Mouse (Mus musculus) G1E (cell line): Measurements from ENCODE around the gene Rpn2. TPM values are rescaled to one million over a fixed set of nuclear protein-coding genes. Genes with fewer than 3 reads are reported as not detected.

Source experiments
- ATAC-seq: 2 replicates; pipeline ENCODE4 v1.8.0; 2016; ENCODE audit warnings: mild to moderate bottlenecking; ENCODE audit not compliant: insufficient number of reproducible peaks, poor library complexity, low FRiP score, severe bottlenecking; ENCODE audit errors: extremely low read depth
- DNase-seq: peaks from one replicate; pipeline ENCODE4 v3.0.0; 2012; ENCODE audit warnings: low spot score
- H3K27me3 ChIP-seq: 2 replicates; pipeline ENCODE4 v1.6.1; 2012; ENCODE audit warnings: mild to moderate bottlenecking, low read length, inconsistent platforms; ENCODE audit not compliant: insufficient read depth
- H3K36me3 ChIP-seq: replicated peaks from 2 replicates; pipeline ENCODE3; 2012; ENCODE audit warnings: mild to moderate bottlenecking, inconsistent platforms
- H3K4me1 ChIP-seq: 2 replicates; pipeline ENCODE4 v1.6.1; 2012; ENCODE audit warnings: low read depth, low read length, inconsistent platforms, mixed read lengths; ENCODE audit not compliant: insufficient read depth
- H3K4me3 ChIP-seq: 2 replicates; pipeline ENCODE4 v1.5.1; 2012; ENCODE audit warnings: low read depth, mild to moderate bottlenecking, inconsistent platforms, low read length, moderate library complexity, mixed read lengths
- H3K9me3 ChIP-seq: replicated peaks from 2 replicates; pipeline ENCODE4 v1.6.1; 2012; ENCODE audit warnings: inconsistent platforms
- CTCF ChIP-seq: IDR thresholded peaks from 2 replicates; pipeline ENCODE4 v1.5.1; 2012; ENCODE audit warnings: low read depth, low read length, inconsistent platforms, mixed read lengths
- GATA1 ChIP-seq: IDR thresholded peaks from 2 replicates; pipeline ENCODE4 v1.6.1; 2012; ENCODE audit warnings: borderline replicate concordance, low read length, inconsistent platforms, mixed read lengths
- GATA2 ChIP-seq: IDR thresholded peaks from 2 replicates; pipeline ENCODE4 v1.6.1; 2012; ENCODE audit warnings: low read depth, low read length, inconsistent platforms, borderline replicate concordance
- POLR2AphosphoS5 ChIP-seq: IDR thresholded peaks from 2 replicates; pipeline ENCODE4 v1.6.1; 2012; ENCODE audit warnings: low read depth, low read length, inconsistent platforms; ENCODE audit not compliant: insufficient replicate concordance
- TAL1 ChIP-seq: conservative IDR thresholded peaks from 2 replicates; pipeline ENCODE4 v1.6.1; 2012; ENCODE audit warnings: low read depth, low read length, inconsistent platforms, mixed read lengths
- polyA plus RNA-seq: library from polyadenylated mRNA; stranded (reverse); fragments of >175 nt; gene quantifications from 2 replicates; pipeline ENCODE4 v1.2.3, GENCODE M21; 2012
- total RNA-seq, 2 experiments: library from RNA; stranded (forward) in 1 of 2; stranded (reverse) in 1 of 2; fragments of 200-1000 nt in 1 of 2; fragments of >200 nt in 1 of 2; fragmentation: Nextera tagmentation in 1 of 2; gene quantifications; 2 replicates each; pipeline ENCODE4 v1.2.3; 2014 to 2017

The Rpn2 gene
- total and polyA plus RNA-seq, 3 experiments: 110 to 213 (median 156) TPM

DNA sequence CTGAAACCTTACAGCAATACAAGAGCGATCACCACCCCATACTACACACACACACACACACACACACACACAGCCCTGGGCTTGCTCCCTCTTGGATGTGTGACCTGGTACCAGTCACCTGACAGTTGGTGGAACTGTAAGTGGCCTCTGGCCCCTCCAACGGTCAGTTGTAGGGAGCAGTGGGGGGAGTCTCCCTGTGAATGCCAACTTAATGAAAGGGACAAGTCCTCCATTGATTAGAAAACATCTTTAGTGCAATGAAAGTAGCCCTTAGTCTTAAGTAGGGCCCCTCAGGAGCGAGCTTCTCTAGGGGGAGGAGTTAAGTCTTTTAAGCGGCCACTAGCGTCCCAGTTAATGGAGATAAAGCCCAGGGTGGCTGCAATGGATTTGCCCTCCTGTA lies 49.3 kb downstream of the Rpn2 start:
- H3K4me1 ChIP-seq: peaks cover 9% of the 10 kb centered on the region
- 0 out of 2 replicates have a peak, but pooled peaks cover under 1% of the 10 kb centered on the region for H3K27me3 ChIP-seq
- no peak for DNase-seq
- H3K36me3 ChIP-seq: peaks cover 71% of the 10 kb centered on the region
- no peak for TF ChIP-seq TAL1
- no peak for TF ChIP-seq GATA2
- no peak for TF ChIP-seq GATA1
- no peak for TF ChIP-seq POLR2AphosphoS5
- no peak for TF ChIP-seq CTCF
- H3K4me3 ChIP-seq: no peak overlapping the region
- ATAC-seq: no peak
- no peaks in the 10 kb centered on the region for H3K9me3 ChIP-seq

GRCm38 (mm10) chr2:157328570-157328969 lies 49.8 kb downstream of the Rpn2 start:
- H3K4me1 ChIP-seq: peaks cover 9% of the 10 kb centered on the region
- ATAC-seq (no peak), DNase-seq (no peak)
- H3K36me3 ChIP-seq: peaks cover 67% of the 10 kb centered on the region
- H3K27me3 ChIP-seq: peaks cover 5% of the 10 kb centered on the region
- TF ChIP-seq POLR2AphosphoS5 (no peak), GATA1 (no peak)
- no peak overlapping the region for H3K4me3 ChIP-seq
- H3K9me3 ChIP-seq: no peaks in the 10 kb centered on the region

GRCm38 (mm10) chr2:157332059-157332458 lies 53.2 kb downstream of the Rpn2 start:
- peaks cover 9% of the 10 kb centered on the region for H3K4me1 ChIP-seq
- peaks cover 32% of the 10 kb centered on the region for H3K36me3 ChIP-seq
- no peaks in the 10 kb centered on the region for H3K9me3 ChIP-seq
- H3K4me3 ChIP-seq: no peak overlapping the region
- ATAC-seq (no peak), DNase-seq (no peak)
- no peak for TF ChIP-seq GATA2
- no peak for TF ChIP-seq GATA1
- TF ChIP-seq CTCF: no peak
- TF ChIP-seq TAL1: no peak
- no peak for TF ChIP-seq POLR2AphosphoS5
- peaks cover 28% of the 10 kb centered on the region for H3K27me3 ChIP-seq

GRCm38 (mm10) chr2:157338663-157339062 lies 59.8 kb downstream of the Rpn2 start:
- TF ChIP-seq CTCF (peak; percentile 67), TAL1 (no peak)
- peaks cover 40% of the 10 kb centered on the region for H3K27me3 ChIP-seq
- no peak overlapping the region for H3K4me3 ChIP-seq
- H3K36me3 ChIP-seq: no peaks in the 10 kb centered on the region
- no peaks in the 10 kb centered on the region; the same call in 1 of the 2 replicates for H3K4me1 ChIP-seq
- ATAC-seq: no peak; the same call in 1 of the 2 replicates
- H3K9me3 ChIP-seq: no peaks in the 10 kb centered on the region
- peak; percentile 39 for DNase-seq

DNA sequence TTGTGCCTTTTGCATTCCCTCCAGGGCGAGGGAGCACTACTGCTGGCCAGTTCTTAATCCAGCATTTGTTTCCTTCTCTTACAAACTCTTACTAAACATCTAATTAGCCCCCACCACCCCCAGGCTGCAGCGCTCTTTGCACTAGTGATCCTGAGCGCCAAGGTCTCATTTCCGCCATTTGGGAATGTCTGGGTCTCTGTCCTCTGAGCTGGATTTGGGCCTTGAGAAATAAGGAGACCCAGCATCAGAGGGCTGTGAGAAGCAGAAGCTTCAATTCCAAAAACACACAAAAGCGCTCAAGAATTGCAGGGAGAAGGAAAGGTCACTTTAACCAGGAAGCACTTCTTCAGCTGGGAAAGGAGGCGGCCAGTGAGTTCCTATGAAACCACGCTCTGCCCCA lies 60.7 kb downstream of the Rpn2 start:
- ATAC-seq (no peak), DNase-seq (no peak)
- Histone ChIP-seq H3K4me3 (no peak overlapping the region), H3K4me1 (no peaks in the 10 kb centered on the region; the same call in 1 of the 2 replicates), H3K27me3 (peaks cover 40% of the 10 kb centered on the region), H3K9me3 (no peaks in the 10 kb centered on the region), H3K36me3 (no peaks in the 10 kb centered on the region)
- TF ChIP-seq CTCF: no peak
- TF ChIP-seq TAL1: no peak
- no peak for TF ChIP-seq POLR2AphosphoS5
- TF ChIP-seq GATA1: no peak
- TF ChIP-seq GATA2: no peak

GRCm38 (mm10) chr2:157340221-157340741 lies 61.5 kb downstream of the Rpn2 start:
- Histone ChIP-seq H3K4me3 (no peak overlapping the region), H3K9me3 (no peaks in the 10 kb centered on the region), H3K27me3 (peaks cover 38% of the 10 kb centered on the region), H3K36me3 (no peaks in the 10 kb centered on the region), H3K4me1 (no peaks in the 10 kb centered on the region; the same call in 1 of the 2 replicates)
- ATAC-seq: no peak
- DNase-seq: no peak
- TF ChIP-seq GATA1: no peak
- TF ChIP-seq GATA2: no peak
- no peak for TF ChIP-seq CTCF
- TF ChIP-seq POLR2AphosphoS5: no peak
- TF ChIP-seq TAL1: no peak
